Mouse (Mus musculus) heart, adult 8-10 months (tissue): ENCODE results near the gene Scgb2b21. TPM values are rescaled to one million over a fixed set of nuclear protein-coding genes. Genes with fewer than 3 reads are reported as not detected.
"Not testable (repeated sequence)": the region's sequence is repeated elsewhere in the genome, so short reads cannot be mapped to it uniquely, and the experiment has no call there.

Experiments used
- DNase-seq: peaks from one replicate; pipeline ENCODE4 v3.0.0; 2022; ENCODE audit warnings: low spot score
- total RNA-seq, 4 experiments: library from RNA; stranded (reverse); gene quantifications; 2 replicates each; pipeline ENCODE4 v1.2.4; 2022

The Scgb2b21 gene
- total RNA-seq: not detected

GRCm38 (mm10) chr7:33520358-33520757 is at the start of gene Scgb2b21:
TSS of gene Scgb2b21 (minus strand) at chr7:33520458.
- no peak for DNase-seq

GRCm38 (mm10) chr7:33543420-33543819 is 23.2 kb upstream of the Scgb2b21 start:
- DNase-seq: not testable (repeated sequence)

Other genes with a start within 250 kb of the Scgb2b21 start
- not detected for gene Scgb2b19, start 240.1 kb downstream of the Scgb2b21 start, total RNA-seq
- gene Scgb1b19, start 233.2 kb downstream of the Scgb2b21 start, total RNA-seq: not detected
- not detected for gene Scgb2b20, start 154.1 kb downstream of the Scgb2b21 start, total RNA-seq
- gene Scgb1b20, start 147.2 kb downstream of the Scgb2b21 start, total RNA-seq: not detected
- gene Scgb2b24, start 218.9 kb upstream of the Scgb2b21 start, total RNA-seq: not detected
- not detected for gene Scgb1b24, start 223.3 kb upstream of the Scgb2b21 start, total RNA-seq